In the genomic region with DNA sequence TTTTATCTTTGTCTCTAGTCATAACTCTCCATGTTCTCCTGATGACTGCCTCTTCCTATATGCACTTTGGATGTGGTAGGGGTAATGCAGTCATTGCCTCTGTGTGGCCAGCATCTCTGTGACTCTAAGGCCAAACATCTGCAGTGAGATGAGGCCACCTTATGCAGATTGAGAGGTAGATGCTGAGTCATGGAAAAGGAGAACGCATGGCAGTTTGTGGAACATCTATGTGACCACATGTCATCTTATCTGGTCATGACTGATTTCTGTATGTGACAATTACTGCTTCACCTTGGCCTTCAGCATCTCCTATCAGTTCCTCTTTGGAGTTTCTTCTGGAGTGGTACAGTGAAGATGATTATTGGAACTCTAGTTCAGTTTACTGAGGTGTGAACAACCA, we compare ENCODE assay signal across 16 mouse cellular contexts.
"Had no signal": no experiment of that assay in that cellular context is flagged by ENCODE, and none has a peak within 500 bp of the region (broad histone marks: within the 10 kb centered on the region; RNA-seq: fewer than 3 reads in every experiment).

No protein-coding gene starts in this region.

- H3K4me2 ChIP-seq: neural tube, embryonic 13.5 days; neural tube, embryonic 15.5 days; stomach, embryonic 15.5 days had no signal

- DNase-seq: retina, postnatal 1 day; right cerebral cortex, adult 18-20 months; right cerebral cortex, postnatal 14 days; right cerebral cortex, postnatal 25 days; right cerebral cortex, postnatal 4 days; spleen, adult 18-20 months; thymus, adult 18-20 months; thymus, adult 2 months; thymus, postnatal 14 days; thymus, postnatal 25 days; thymus, postnatal 36 days; thymus, postnatal 4 days had no signal

- H3K27ac ChIP-seq: neural tube, embryonic 13.5 days; neural tube, embryonic 15.5 days; stomach, embryonic 15.5 days; stomach, postnatal 0 days had no signal

- H3K27me3 ChIP-seq: neural tube, embryonic 13.5 days; neural tube, embryonic 15.5 days; stomach, embryonic 15.5 days had no signal

- H3K9me3 ChIP-seq: neural tube, embryonic 13.5 days; neural tube, embryonic 15.5 days; stomach, embryonic 15.5 days had no signal

- H3K9ac ChIP-seq: neural tube, embryonic 13.5 days; neural tube, embryonic 15.5 days; stomach, embryonic 15.5 days had no signal

- H3K36me3 ChIP-seq: neural tube, embryonic 13.5 days; neural tube, embryonic 15.5 days; stomach, embryonic 15.5 days had no signal

- H3K4me3 ChIP-seq: neural tube, embryonic 13.5 days; neural tube, embryonic 15.5 days; stomach, embryonic 15.5 days had no signal

- H3K4me1 ChIP-seq: neural tube, embryonic 13.5 days; neural tube, embryonic 15.5 days; stomach, embryonic 15.5 days had no signal
